Mouse (Mus musculus) MEL (cell line): ENCODE measurements around the gene Klrb1a. TPM values are rescaled to one million over a fixed set of nuclear protein-coding genes. Genes with fewer than 3 reads are reported as not detected.
A peak's percentile ranks its signal among the peaks of the same experiment; 100 is the strongest.

Experiments used
- DNase-seq: peaks from one replicate; pipeline ENCODE4 v3.0.0; 2011; ENCODE audit warnings: low read depth, low spot score
- H3K27ac ChIP-seq: 2 replicates; pipeline ENCODE4 v1.5.1; 2012; ENCODE audit warnings: low read depth, mild to moderate bottlenecking, control low read depth, low read length, moderate library complexity; ENCODE audit not compliant: control insufficient read depth
- H3K27me3 ChIP-seq, 2 experiments: fragments of 150-350 bp in 1 of 2; sonication (generic) in 1 of 2; 2 replicates each; pipeline ENCODE4 v1.6.1; 2012; ENCODE audit warnings: low read length in 2 of 2, mild to moderate bottlenecking in 2 of 2, improper control_type of control experiment in 1 of 2, moderate library complexity in 1 of 2; ENCODE audit not compliant: insufficient read depth in 2 of 2, control insufficient read depth in 1 of 2
- H3K36me3 ChIP-seq, 2 experiments: 2 replicates each; pipeline ENCODE4 v1.6.1; 2012 to 2014; ENCODE audit warnings: low read length in 2 of 2, improper control_type of control experiment in 1 of 2, inconsistent platforms in 1 of 2, mild to moderate bottlenecking in 1 of 2; ENCODE audit not compliant: insufficient read depth in 2 of 2, control insufficient read depth in 1 of 2
- H3K4me1 ChIP-seq, 2 experiments: fragments of 150-350 bp in 1 of 2; sonication (generic) in 1 of 2; 2 replicates each; pipeline ENCODE4 v1.6.1; 2012; ENCODE audit warnings: low read length in 2 of 2, improper control_type of control experiment in 1 of 2, mild to moderate bottlenecking in 1 of 2; ENCODE audit not compliant: insufficient read depth in 2 of 2, control insufficient read depth in 1 of 2
- H3K4me3 ChIP-seq, 2 experiments: fragments of 150-350 bp in 1 of 2; sonication (generic) in 1 of 2; 2 replicates each; pipeline ENCODE4 v1.5.1; 2012; ENCODE audit warnings: low read depth in 2 of 2, low read length in 2 of 2, mild to moderate bottlenecking in 2 of 2, moderate library complexity in 2 of 2, control low read depth in 1 of 2, improper control_type of control experiment in 1 of 2; ENCODE audit not compliant: control insufficient read depth in 1 of 2, insufficient read depth in 1 of 2
- H3K79me2 ChIP-seq: 2 replicates; pipeline ENCODE4 v1.6.1; 2012; ENCODE audit warnings: mild to moderate bottlenecking, low read length, moderate library complexity; ENCODE audit not compliant: control insufficient read depth, poor library complexity, insufficient read depth
- H3K9ac ChIP-seq: 2 replicates; pipeline ENCODE4 v1.6.1; 2012; ENCODE audit warnings: low read depth, mild to moderate bottlenecking, control low read depth, low read length, moderate library complexity; ENCODE audit not compliant: control insufficient read depth, poor library complexity, severe bottlenecking
- H3K9me3 ChIP-seq: fragments of 150-350 bp; sonication (generic); replicated peaks from 2 replicates; pipeline ENCODE4 v1.6.1; 2012; ENCODE audit warnings: mild to moderate bottlenecking, low read length, improper control_type of control experiment, moderate library complexity; ENCODE audit not compliant: insufficient read depth
- CTCF ChIP-seq, 3 experiments: IDR thresholded peaks in 2 of 3; conservative IDR thresholded peaks in 1 of 3; 2 replicates each; pipeline ENCODE4 v1.5.1; 2011 to 2012; ENCODE audit warnings: low read length in 3 of 3, low read depth in 2 of 3, mild to moderate bottlenecking in 2 of 3, improper control_type of control experiment in 1 of 3, inconsistent platforms in 1 of 3, mixed read lengths in 1 of 3, moderate library complexity in 1 of 3; ENCODE audit not compliant: control insufficient read depth in 1 of 3, insufficient read depth in 1 of 3, poor library complexity in 1 of 3, severe bottlenecking in 1 of 3
- E2F4 ChIP-seq: IDR thresholded peaks from 2 replicates; pipeline ENCODE4 v1.6.1; 2011; ENCODE audit warnings: low read depth, low read length, improper control_type of control experiment, borderline replicate concordance
- ELF1 ChIP-seq: IDR thresholded peaks from 2 replicates; pipeline ENCODE4 v1.6.1; 2014; ENCODE audit warnings: low read depth, mild to moderate bottlenecking, inconsistent platforms, low read length, improper control_type of control experiment, moderate library complexity
- EP300 ChIP-seq, 2 experiments: IDR thresholded peaks; 2 replicates each; pipeline ENCODE4 v1.6.1; 2011; ENCODE audit warnings: improper control_type of control experiment in 2 of 2, low read length in 2 of 2, low read depth in 1 of 2, mild to moderate bottlenecking in 1 of 2
- GABPA ChIP-seq: IDR thresholded peaks from 2 replicates; pipeline ENCODE4 v1.6.1; 2012; ENCODE audit warnings: low read depth, mild to moderate bottlenecking, inconsistent platforms, low read length, improper control_type of control experiment, moderate library complexity
- GATA1 ChIP-seq: IDR thresholded peaks from 2 replicates; pipeline ENCODE4 v1.6.1; 2011; ENCODE audit warnings: low read depth, low read length, improper control_type of control experiment
- HCFC1 ChIP-seq: IDR thresholded peaks from 2 replicates; pipeline ENCODE4 v1.6.1; 2012; ENCODE audit warnings: low read depth, mild to moderate bottlenecking, inconsistent platforms, low read length, improper control_type of control experiment, moderate library complexity
- JUND ChIP-seq: IDR thresholded peaks from 2 replicates; pipeline ENCODE4 v1.6.1; 2011; ENCODE audit warnings: low read depth, mild to moderate bottlenecking, improper control_type of control experiment, low read length
- KAT2A ChIP-seq: conservative IDR thresholded peaks from 2 replicates; pipeline ENCODE4 v1.6.1; 2012; ENCODE audit warnings: low read depth, low read length, improper control_type of control experiment, inconsistent platforms
- MAFK ChIP-seq: IDR thresholded peaks from 2 replicates; pipeline ENCODE4 v1.6.1; 2011; ENCODE audit warnings: low read depth, mild to moderate bottlenecking, low read length, improper control_type of control experiment, borderline replicate concordance
- MAX ChIP-seq: IDR thresholded peaks from 2 replicates; pipeline ENCODE4 v1.6.1; 2011; ENCODE audit warnings: low read length, improper control_type of control experiment
- MAZ ChIP-seq: IDR thresholded peaks from 2 replicates; pipeline ENCODE4 v1.6.1; 2012; ENCODE audit warnings: low read depth, mild to moderate bottlenecking, inconsistent platforms, low read length, improper control_type of control experiment
- MEF2A ChIP-seq: IDR thresholded peaks from 2 replicates; pipeline ENCODE4 v1.6.1; 2014; ENCODE audit warnings: low read depth, mild to moderate bottlenecking, inconsistent platforms, low read length, improper control_type of control experiment; ENCODE audit not compliant: poor library complexity, insufficient replicate concordance, severe bottlenecking; ENCODE audit errors: extremely low read depth
- MXI1 ChIP-seq: IDR thresholded peaks from 2 replicates; pipeline ENCODE4 v1.6.1; 2011; ENCODE audit warnings: mild to moderate bottlenecking, low read depth, low read length, improper control_type of control experiment
- MYB ChIP-seq: IDR thresholded peaks from 2 replicates; pipeline ENCODE4 v1.6.1; 2011; ENCODE audit warnings: mild to moderate bottlenecking, low read depth, low read length, improper control_type of control experiment
- MYC ChIP-seq: IDR thresholded peaks from 2 replicates; pipeline ENCODE4 v1.6.1; 2011; ENCODE audit warnings: low read depth, mild to moderate bottlenecking, low read length, improper control_type of control experiment, moderate library complexity
- NELFE ChIP-seq: IDR thresholded peaks from 2 replicates; pipeline ENCODE4 v1.6.1; 2011; ENCODE audit warnings: low read depth, low read length, improper control_type of control experiment
- NRF1 ChIP-seq: IDR thresholded peaks from 2 replicates; pipeline ENCODE4 v1.6.1; 2014; ENCODE audit warnings: low read depth, mild to moderate bottlenecking, inconsistent platforms, low read length, improper control_type of control experiment, moderate library complexity; ENCODE audit not compliant: poor library complexity, insufficient read depth, severe bottlenecking
- POLR2A ChIP-seq, 2 experiments: IDR thresholded peaks; 2 replicates each; pipeline ENCODE4 v1.6.1; 2011 to 2012; ENCODE audit warnings: low read length in 2 of 2, mild to moderate bottlenecking in 2 of 2, control low read depth in 1 of 2, improper control_type of control experiment in 1 of 2, low read depth in 1 of 2, moderate library complexity in 1 of 2; ENCODE audit not compliant: control insufficient read depth in 1 of 2, insufficient read depth in 1 of 2, poor library complexity in 1 of 2
- POLR2AphosphoS2 ChIP-seq: IDR thresholded peaks from 2 replicates; pipeline ENCODE4 v1.6.1; 2011; ENCODE audit warnings: low read length, improper control_type of control experiment
- POLR2AphosphoS5 ChIP-seq: IDR thresholded peaks from 2 replicates; pipeline ENCODE4 v1.6.1; 2012; ENCODE audit warnings: low read depth, borderline replicate concordance, mild to moderate bottlenecking, inconsistent platforms, low read length, moderate library complexity, mixed read lengths
- RCOR1 ChIP-seq: IDR thresholded peaks from 2 replicates; pipeline ENCODE4 v1.6.1; 2012; ENCODE audit warnings: low read depth, mild to moderate bottlenecking, inconsistent platforms, low read length, improper control_type of control experiment
- SIN3A ChIP-seq: IDR thresholded peaks from 2 replicates; pipeline ENCODE4 v1.6.1; 2012; ENCODE audit warnings: low read length, improper control_type of control experiment, inconsistent platforms
- SMC3 ChIP-seq: IDR thresholded peaks from 2 replicates; pipeline ENCODE4 v1.6.1; 2011; ENCODE audit warnings: low read depth, low read length, improper control_type of control experiment
- TBP ChIP-seq: IDR thresholded peaks from 2 replicates; pipeline ENCODE4 v1.8.0; 2011; ENCODE audit warnings: low read depth, low read length, improper control_type of control experiment
- TCF12 ChIP-seq: IDR thresholded peaks from 2 replicates; pipeline ENCODE4 v1.6.1; 2014; ENCODE audit warnings: low read depth, mild to moderate bottlenecking, inconsistent platforms, low read length, improper control_type of control experiment, moderate library complexity
- UBTF ChIP-seq: IDR thresholded peaks from 2 replicates; pipeline ENCODE4 v1.6.1; 2012; ENCODE audit warnings: low read depth, mild to moderate bottlenecking, inconsistent platforms, low read length, improper control_type of control experiment, moderate library complexity, borderline replicate concordance; ENCODE audit not compliant: insufficient read depth
- ZC3H11A ChIP-seq: IDR thresholded peaks from 2 replicates; pipeline ENCODE4 v1.6.1; 2012; ENCODE audit warnings: low read depth, mild to moderate bottlenecking, inconsistent platforms, low read length, improper control_type of control experiment
- ZKSCAN1 ChIP-seq: IDR thresholded peaks from 2 replicates; pipeline ENCODE4 v1.6.1; 2012; ENCODE audit warnings: low read depth, mild to moderate bottlenecking, inconsistent platforms, low read length, improper control_type of control experiment, moderate library complexity
- ZMIZ1 ChIP-seq: IDR thresholded peaks from 2 replicates; pipeline ENCODE4 v1.6.1; 2012; ENCODE audit warnings: low read depth, mild to moderate bottlenecking, inconsistent platforms, low read length, improper control_type of control experiment, moderate library complexity
- ZNF384 ChIP-seq: IDR thresholded peaks from 2 replicates; pipeline ENCODE4 v1.6.1; 2012; ENCODE audit warnings: low read depth, mild to moderate bottlenecking, inconsistent platforms, low read length, improper control_type of control experiment
- polyA plus RNA-seq, 2 experiments: library from polyadenylated mRNA; stranded (reverse) in 1 of 2; unstranded in 1 of 2; fragments of >175 nt in 1 of 2; fragments of >200 nt in 1 of 2; gene quantifications; 2 replicates each; pipeline versions ENCODE4 v1.2.1 to v1.2.4; 2012; ENCODE audit warnings: low replicate concordance in 2 of 2, low read depth in 1 of 2; ENCODE audit not compliant: insufficient read length in 2 of 2, insufficient read depth in 1 of 2, missing spikeins in 1 of 2
- total RNA-seq: library from RNA; depleted of rRNA; stranded (reverse); fragments of 300-350 nt; gene quantifications from 2 replicates; pipeline ENCODE4 v1.2.3, GENCODE M21; 2012

The Klrb1a gene
- total and polyA plus RNA-seq, 3 experiments, result not detected

DNA sequence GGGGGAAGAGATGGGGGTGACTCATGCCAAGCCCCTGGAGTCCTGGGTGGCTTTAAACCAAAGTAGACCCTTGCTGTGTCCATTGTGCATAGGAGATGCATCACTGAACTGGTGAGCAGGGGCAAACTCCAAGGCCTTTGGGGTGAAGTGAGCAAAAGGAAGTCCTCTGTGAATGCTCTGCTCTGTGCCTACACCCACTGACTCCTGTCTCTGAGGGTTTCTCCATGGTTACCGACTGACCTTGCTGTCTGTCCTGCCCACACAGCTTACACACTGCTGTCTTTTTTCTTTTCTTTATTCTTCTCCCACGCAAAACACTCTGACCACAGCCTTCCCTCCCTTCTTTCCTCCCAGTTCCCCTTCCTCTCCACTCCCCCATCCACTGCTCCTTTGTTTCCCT, 600 bp downstream of the Klrb1a start (continued):
- TF ChIP-seq TCF12, result no peak

DNA sequence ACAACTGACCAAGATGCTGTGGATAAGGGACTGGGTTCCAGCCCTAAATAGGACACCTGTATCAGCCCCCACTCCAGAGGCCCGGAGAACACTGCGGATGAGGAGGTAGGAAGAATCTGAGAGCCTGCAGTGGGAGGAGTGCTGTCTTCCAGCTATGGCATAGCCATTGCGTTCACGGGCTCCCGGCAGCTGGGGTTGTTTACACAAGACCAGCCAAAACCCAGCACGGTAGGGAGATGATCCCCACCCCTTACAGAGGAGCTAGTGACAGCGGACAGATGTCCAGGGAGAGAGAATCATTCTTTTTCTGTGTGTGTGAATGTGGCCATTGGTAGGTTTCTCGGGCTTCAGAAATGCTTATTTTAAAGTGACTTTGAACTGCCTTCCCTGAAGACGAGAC, 17.0 kb downstream of the Klrb1a start:
- DNase-seq, result no peak
- Histone ChIP-seq H3K4me1 (peaks cover 0 to 2% of the 10 kb centered on the region in 2 experiments; a peak in 1 of 4 replicates), H3K4me3 (no peak overlapping the region), H3K27me3 (no peaks in the 10 kb centered on the region), H3K9me3 (no peaks in the 10 kb centered on the region), H3K27ac (no peak overlapping the region), H3K36me3 (no peaks in the 10 kb centered on the region), H3K9ac (no peak overlapping the region), H3K79me2 (no peaks in the 10 kb centered on the region)
- no peak for TF ChIP-seq UBTF
- no peak for TF ChIP-seq JUND
- TF ChIP-seq MAX, result no peak
- no peak for TF ChIP-seq KAT2A
- TF ChIP-seq EP300 (IDR thresholded peaks at IDR 0.05; ENCODE audit: low read depth in 1 of 2, low read length in 2 of 2), result no peak
- TF ChIP-seq MXI1, result no peak
- no peak for TF ChIP-seq ELF1
- no peak for TF ChIP-seq NELFE
- no peak for TF ChIP-seq ZNF384
- no peak for TF ChIP-seq HCFC1
- TF ChIP-seq ZMIZ1, result no peak
- no peak for TF ChIP-seq SMC3
- TF ChIP-seq MYC, result no peak
- TF ChIP-seq TBP, result no peak
- no peak for TF ChIP-seq POLR2AphosphoS5
- TF ChIP-seq NRF1, result no peak
- no peak for TF ChIP-seq ZC3H11A
- TF ChIP-seq POLR2A (IDR thresholded peaks at IDR 0.05; ENCODE audit: control insufficient read depth in 1 of 2, insufficient read depth in 1 of 2, low read depth in 1 of 2, low read length in 2 of 2, poor library complexity in 1 of 2), result no peak

DNA sequence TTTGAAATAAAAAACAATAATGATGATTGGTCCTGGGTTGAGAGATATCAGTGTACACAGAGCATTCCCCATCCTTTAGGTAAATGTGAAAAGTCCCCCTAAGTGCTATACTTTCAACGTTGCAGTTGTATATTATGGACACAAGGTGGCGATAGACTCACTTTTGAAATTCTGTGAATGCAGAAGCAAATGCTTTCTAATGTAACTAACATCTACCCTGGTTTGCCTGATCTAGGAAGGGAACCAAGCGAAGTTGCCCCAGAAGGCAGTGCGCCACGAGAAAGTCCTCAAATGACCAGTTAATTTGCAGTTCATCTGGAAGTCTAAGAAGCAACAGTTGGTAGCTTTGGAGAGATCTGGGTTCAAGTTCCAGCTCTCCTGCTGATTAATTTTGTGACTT, 18.8 kb downstream of the Klrb1a start:
- peak; percentile 41 for DNase-seq
- H3K4me1 ChIP-seq, result peaks cover 0 to 2% of the 10 kb centered on the region in 2 experiments; a peak in 1 of 4 replicates
- TF ChIP-seq NELFE, result no peak
- no peak for TF ChIP-seq MEF2A
- no peak for TF ChIP-seq POLR2AphosphoS2
- no peak for TF ChIP-seq MAFK
- TF ChIP-seq MAZ, result no peak
- no peak for TF ChIP-seq ZKSCAN1
- no peak for TF ChIP-seq GABPA
- TF ChIP-seq RCOR1, result no peak
- TF ChIP-seq GATA1, result no peak
- TF ChIP-seq E2F4, result no peak
- TF ChIP-seq MXI1, result no peak
- no peak for TF ChIP-seq SIN3A
- TF ChIP-seq POLR2A (IDR thresholded peaks at IDR 0.05; ENCODE audit: control insufficient read depth in 1 of 2, insufficient read depth in 1 of 2, low read depth in 1 of 2, low read length in 2 of 2, poor library complexity in 1 of 2), result no peak
- peak; percentile 59 for TF ChIP-seq ZC3H11A
- peak; percentile 74 for TF ChIP-seq SMC3
- TF ChIP-seq MYB, result no peak
- TF ChIP-seq KAT2A, result no peak
- no peak for TF ChIP-seq POLR2AphosphoS5
- no peak for TF ChIP-seq TBP
- peak in 2 of 3 experiments; percentile 62 to 74; a peak in 4 of 6 replicates for TF ChIP-seq CTCF (IDR thresholded peaks at IDR 0.05 in 2 of 3, conservative IDR thresholded peaks at IDR 0.05 in 1 of 3; ENCODE audit: control insufficient read depth in 1 of 3, insufficient read depth in 1 of 3, low read depth in 2 of 3, low read length in 3 of 3, poor library complexity in 1 of 3, severe bottlenecking in 1 of 3)

More for the DNA sequence above, 18.8 kb downstream of the Klrb1a start:
- Histone ChIP-seq H3K27me3 (no peaks in the 10 kb centered on the region), H3K9ac (no peak overlapping the region), H3K4me3 (no peak overlapping the region), H3K79me2 (no peaks in the 10 kb centered on the region), H3K9me3 (no peaks in the 10 kb centered on the region), H3K27ac (no peak overlapping the region), H3K36me3 (no peaks in the 10 kb centered on the region)
